Mouse (Mus musculus) forebrain, postnatal 0 days (tissue): ENCODE measurements around the gene Mef2c. TPM values are rescaled to one million over a fixed set of nuclear protein-coding genes. Genes with fewer than 3 reads are reported as not detected.

ENCODE experiments used
- ATAC-seq: fragments of 200-750 bp; cut with Nextera tagmentation; 2 replicates; pipeline ENCODE4 v1.8.0; 2017; ENCODE audit warnings: mild to moderate bottlenecking, moderate library complexity
- DNase-seq: peaks from one replicate; pipeline ENCODE4 v3.0.0-alpha.2; 2015
- H3K27ac ChIP-seq: fragments of 300-500 bp; sonication (generic); 2 replicates; pipeline ENCODE4 v1.5.1; 2014; ENCODE audit warnings: low read depth, mild to moderate bottlenecking, antibody characterized with exemption, low read length, moderate library complexity, mixed read lengths
- H3K27me3 ChIP-seq: fragments of 300-500 bp; sonication (generic); 2 replicates; pipeline ENCODE4 v1.6.1; 2014; ENCODE audit warnings: mild to moderate bottlenecking, low read length, mixed read lengths; ENCODE audit not compliant: insufficient read depth
- H3K36me3 ChIP-seq: fragments of 300-500 bp; sonication (generic); 2 replicates; pipeline ENCODE4 v1.6.1; 2014; ENCODE audit warnings: mild to moderate bottlenecking, moderate library complexity; ENCODE audit not compliant: insufficient read depth
- H3K4me1 ChIP-seq: fragments of 300-500 bp; sonication (generic); 2 replicates; pipeline ENCODE4 v1.6.1; 2014; ENCODE audit warnings: antibody characterized with exemption; ENCODE audit not compliant: insufficient read depth
- H3K4me2 ChIP-seq: fragments of 300-500 bp; sonication (generic); 2 replicates; pipeline ENCODE4 v1.6.1; 2014; ENCODE audit warnings: low read depth, mild to moderate bottlenecking, moderate library complexity
- H3K4me3 ChIP-seq: fragments of 300-500 bp; sonication (generic); 2 replicates; pipeline ENCODE4 v1.5.1; 2014; ENCODE audit warnings: low read depth, low read length, mixed read lengths
- H3K9ac ChIP-seq: fragments of 300-500 bp; sonication (generic); 2 replicates; pipeline ENCODE4 v1.6.1; 2014; ENCODE audit warnings: mild to moderate bottlenecking
- H3K9me3 ChIP-seq: fragments of 300-500 bp; sonication (generic); 2 replicates; pipeline ENCODE4 v1.6.1; 2016; ENCODE audit warnings: low read length
- CTCF ChIP-seq: sonication (generic); IDR thresholded peaks from 2 replicates; pipeline ENCODE4 v1.5.1; 2016; ENCODE audit warnings: antibody characterized with exemption, control low read depth, low read depth
- WGBS: fragments of 180-500 bp; shearing (Covaris S2); extraction: QIAGEN DNeasy Blood & Tissue Kit; methylation state at CpG from one replicate; pipeline ENCODE4 v1.1.7; 2014; 5-methylcytosine and 5-hydroxymethylcytosine counted together
- polyA plus RNA-seq: library from polyadenylated mRNA; unstranded; fragments of >200 nt; fragmentation: Nextera tagmentation; extraction: Ambion mirVana; gene quantifications from 2 replicates; pipeline ENCODE4 v1.2.1, GENCODE M21; 2015
- total RNA-seq: library from RNA; depleted of rRNA; stranded (reverse); fragments of >200 nt; gene quantifications from 2 replicates; pipeline ENCODE4 v1.2.3, GENCODE M21; 2014

Gene Mef2c
- total and polyA plus RNA-seq, 2 experiments from 2014 or later: 245 to 373 TPM

GRCm38 (mm10) chr13:83624651-83625050 lies 120.8 kb downstream of the Mef2c start:
- H3K27ac ChIP-seq: no peak overlapping the region
- WGBS: 62% methylated on average over 4 of the region's 4 CpGs
- no peak overlapping the region for H3K4me3 ChIP-seq
- H3K4me1 ChIP-seq: no peaks in the 10 kb centered on the region
- no peaks in the 10 kb centered on the region for H3K9me3 ChIP-seq
- H3K9ac ChIP-seq: no peak overlapping the region
- H3K36me3 ChIP-seq: no peaks in the 10 kb centered on the region
- H3K4me2 ChIP-seq: no peak overlapping the region
- H3K27me3 ChIP-seq: no peaks in the 10 kb centered on the region
- ATAC-seq (no peak), DNase-seq (no peak)
- TF ChIP-seq CTCF: no peak

DNA sequence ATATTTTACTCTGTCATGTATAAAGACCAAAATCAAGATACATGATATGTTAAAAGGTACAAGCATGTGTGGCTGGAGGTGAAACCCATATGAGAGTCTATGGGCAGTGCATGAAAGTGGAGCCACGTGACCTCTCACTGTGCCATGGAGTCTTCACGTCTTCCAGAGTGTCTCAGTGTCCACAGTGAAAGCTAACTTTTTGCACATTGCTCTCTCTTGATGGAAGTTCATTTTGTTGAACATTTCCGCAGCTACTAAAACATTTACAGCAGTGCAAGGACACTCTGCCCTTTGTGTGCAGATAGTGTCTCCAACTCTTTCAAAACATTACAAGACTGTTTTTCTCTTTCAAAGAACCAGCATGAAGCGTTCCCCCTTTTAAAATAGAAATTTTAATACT lies 123.6 kb downstream of the Mef2c start:
- no peak for ATAC-seq
- Histone ChIP-seq H3K9ac (no peak overlapping the region), H3K27me3 (no peaks in the 10 kb centered on the region), H3K4me2 (no peak overlapping the region), H3K4me3 (no peak overlapping the region), H3K27ac (no peak overlapping the region), H3K36me3 (no peaks in the 10 kb centered on the region), H3K4me1 (no peaks in the 10 kb centered on the region), H3K9me3 (no peaks in the 10 kb centered on the region)
- TF ChIP-seq CTCF: no peak
- 91% methylated on average over 4 of the region's 4 CpGs for WGBS
- no peak for DNase-seq

- no peak overlapping the region for H3K9ac ChIP-seq
- no peak overlapping the region for H3K27ac ChIP-seq
- ATAC-seq (no peak), DNase-seq (no peak)
- H3K4me2 ChIP-seq: no peak overlapping the region
- TF ChIP-seq CTCF: no peak
- H3K4me3 ChIP-seq: no peak overlapping the region
- WGBS: 88% methylated on average over 3 of the region's 3 CpGs
- no peaks in the 10 kb centered on the region for H3K9me3 ChIP-seq
- H3K36me3 ChIP-seq: 0 out of 2 replicates have a peak, but pooled peaks cover 4% of the 10 kb centered on the region
- no peaks in the 10 kb centered on the region for H3K4me1 ChIP-seq
- H3K27me3 ChIP-seq: no peaks in the 10 kb centered on the region
Measured at GRCm38 (mm10) chr13:83628139-83628538, 124.3 kb downstream of the Mef2c start.

DNA sequence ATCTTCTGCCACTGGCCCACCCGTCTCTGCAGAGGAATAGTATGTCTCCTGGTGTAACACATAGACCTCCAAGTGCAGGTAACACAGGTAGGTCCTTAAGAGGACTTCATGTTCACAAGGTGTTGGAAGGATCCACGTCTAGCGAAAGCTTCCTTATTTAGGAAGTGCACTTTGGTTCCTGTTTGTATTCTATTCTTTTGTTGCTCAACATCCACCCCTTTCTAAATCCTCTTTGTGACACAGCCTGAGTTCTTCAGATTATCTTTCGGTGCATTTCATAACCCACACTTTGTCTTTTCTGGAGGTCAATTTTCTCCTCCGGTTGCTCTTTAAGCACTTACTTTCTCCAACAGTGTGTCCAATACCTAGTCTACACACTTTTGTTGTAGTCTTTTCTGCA lies 129.3 kb downstream of the Mef2c start:
- DNase-seq: no peak
- 0 out of 2 replicates have a peak, but pooled peaks cover 4% of the 10 kb centered on the region for H3K36me3 ChIP-seq
- peak overlapping the region; percentile 48; the same call in 1 of the 2 replicates for H3K27ac ChIP-seq
- no peak overlapping the region for H3K4me2 ChIP-seq
- TF ChIP-seq CTCF: no peak
- ATAC-seq: no peak
- no peaks in the 10 kb centered on the region for H3K27me3 ChIP-seq
- no peaks in the 10 kb centered on the region for H3K9me3 ChIP-seq
- no peak overlapping the region for H3K4me3 ChIP-seq
- H3K4me1 ChIP-seq: no peaks in the 10 kb centered on the region
- H3K9ac ChIP-seq: no peak overlapping the region
- WGBS: 90% methylated on average over 5 of the region's 5 CpGs

GRCm38 (mm10) chr13:83635218-83635617 lies 131.4 kb downstream of the Mef2c start:
- TF ChIP-seq CTCF: no peak
- WGBS: 59% methylated on average over 7 of the region's 7 CpGs

DNA sequence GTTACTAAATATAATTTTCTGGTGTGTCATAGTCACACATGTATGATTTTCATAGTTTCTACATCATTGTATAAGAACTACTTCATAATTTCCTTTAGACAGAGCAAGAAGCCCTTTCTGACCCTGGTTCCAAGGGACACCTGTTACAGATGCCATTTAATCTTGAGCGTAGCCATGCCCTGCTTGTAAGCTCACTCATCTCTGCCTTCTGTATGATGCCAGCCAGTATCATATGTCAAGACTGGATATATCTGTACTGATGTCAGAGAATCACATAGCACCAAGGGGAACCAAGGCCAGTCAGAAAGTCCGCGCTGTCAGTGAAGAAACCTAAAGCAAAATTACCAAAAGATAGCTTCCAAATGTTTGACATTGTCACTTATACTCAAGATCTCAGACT lies 133.8 kb downstream of the Mef2c start:
- Histone ChIP-seq H3K4me1 (no peaks in the 10 kb centered on the region), H3K27me3 (no peaks in the 10 kb centered on the region), H3K4me2 (no peak overlapping the region), H3K36me3 (0 out of 2 replicates have a peak, but pooled peaks cover 4% of the 10 kb centered on the region), H3K9ac (no peak overlapping the region), H3K4me3 (no peak overlapping the region), H3K9me3 (no peaks in the 10 kb centered on the region), H3K27ac (no peak overlapping the region)
- no peak for TF ChIP-seq CTCF
- no peak for DNase-seq
- ATAC-seq: no peak
- WGBS: 97% methylated on average over 3 of the region's 3 CpGs

More at GRCm38 (mm10) chr13:83635218-83635617, 131.4 kb downstream of the Mef2c start:
- no peaks in the 10 kb centered on the region for H3K4me1 ChIP-seq
- no peak overlapping the region for H3K9ac ChIP-seq
- DNase-seq (no peak), ATAC-seq (no peak)
- no peaks in the 10 kb centered on the region for H3K27me3 ChIP-seq
- H3K4me3 ChIP-seq: no peak overlapping the region
- 0 out of 2 replicates have a peak, but pooled peaks cover 4% of the 10 kb centered on the region for H3K36me3 ChIP-seq
- H3K9me3 ChIP-seq: no peaks in the 10 kb centered on the region
- no peak overlapping the region for H3K4me2 ChIP-seq
- no peak overlapping the region for H3K27ac ChIP-seq

DNA sequence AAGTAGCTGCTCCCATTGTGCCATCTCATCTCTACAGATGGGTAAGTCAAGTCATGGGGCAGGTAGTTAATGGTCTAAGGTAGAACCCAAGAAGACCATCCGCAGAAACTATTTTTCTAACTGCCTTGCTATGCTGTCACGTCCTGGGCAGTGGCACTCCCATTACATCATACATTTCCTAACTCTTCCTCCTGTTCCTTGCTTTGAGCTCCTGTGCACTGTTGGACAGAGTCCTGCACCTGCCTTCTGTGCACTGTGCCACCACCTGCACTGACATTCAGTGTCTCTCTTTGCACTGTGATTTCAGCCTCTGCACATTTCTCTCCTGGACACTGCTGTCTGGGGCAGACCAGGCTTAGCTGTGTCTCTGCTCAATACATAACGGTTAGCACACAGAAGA lies 134.9 kb downstream of the Mef2c start:
- no peak overlapping the region for H3K27ac ChIP-seq
- no peak overlapping the region for H3K9ac ChIP-seq
- no peaks in the 10 kb centered on the region for H3K4me1 ChIP-seq
- H3K4me3 ChIP-seq: no peak overlapping the region
- no peaks in the 10 kb centered on the region for H3K27me3 ChIP-seq
- WGBS: 83% methylated on average over 3 of the region's 3 CpGs
- H3K4me2 ChIP-seq: no peak overlapping the region
- no peak for DNase-seq
- no peaks in the 10 kb centered on the region for H3K9me3 ChIP-seq
- no peak for TF ChIP-seq CTCF
- H3K36me3 ChIP-seq: 0 out of 2 replicates have a peak, but pooled peaks cover under 1% of the 10 kb centered on the region
- no peak for ATAC-seq
